ENCODE assay signal across 22 mouse cellular contexts in genomic region chr2:122779967-122780366, GRCm38 (mm10). TPM values are rescaled to one million over a fixed set of nuclear protein-coding genes. Genes with fewer than 3 reads are reported as not detected.
DNase-seq lines count a peak whose midpoint lies in the region; TF ChIP-seq lines count a peak whose summit lies in the region.
"Had no signal": no experiment of that assay in that cellular context is flagged by ENCODE, and none has a peak within 500 bp of the region (broad histone marks: within the 10 kb centered on the region; RNA-seq: fewer than 3 reads in every experiment).

No protein-coding gene starts in this region.

- 62% methylated on average over 5 of the region's 5 CpGs for WGBS in heart, adult 2 months
- WGBS in macrophage (ENCODE audit: missing documents): 78% methylated on average over 5 of the region's 5 CpGs

- peaks cover 3% of the 10 kb centered on the region for H3K79me2 ChIP-seq in heart, adult 2 months (replicated peaks; ENCODE audit: control insufficient read depth, insufficient read depth, low read length)
- peaks cover 36% of the 10 kb centered on the region; the same call in 1 of the 2 replicates for H3K79me2 ChIP-seq in macrophage (ENCODE audit: inconsistent target)

- no peak for TF ChIP-seq POLR2A in heart, adult 2 months (IDR thresholded peaks at IDR 0.05; ENCODE audit: insufficient read depth, low read depth, low read length)

- intact Hi-C loops in heart, adult 2 months (cut with DNase I): no loop called here
- intact Hi-C loops in heart, postnatal 25 days (cut with DNase I): no loop called here

- TF ChIP-seq EP300 in heart, adult 2 months (IDR thresholded peaks at IDR 0.05; ENCODE audit: insufficient read depth, low read depth, low read length): no peak

- no peak for DNase-seq in heart, adult 2 months
- no peak for DNase-seq in heart, postnatal 25 days (ENCODE audit: low spot score)
- peak; percentile 8 for DNase-seq in MN1 (ENCODE audit: low spot score)
- peak; percentile 52 for DNase-seq in embryo, embryonic 10.5 days (ENCODE audit: low spot score)
- no peak for DNase-seq in ovary, adult 18-20 months (ENCODE audit: low spot score)
- no peak for DNase-seq in layer of hippocampus, adult 18-20 months (ENCODE audit: low spot score in 2 of 2)
- no peak for DNase-seq in gastrocnemius, postnatal 10 days
- DNase-seq: adrenal gland, postnatal 14 days; cerebellum, adult 8-10 months; heart, postnatal 36 days; kidney, adult 18-20 months; kidney, postnatal 14 days; liver, embryonic 13.5 days; thymus, adult 2 months had no signal

- no peaks in the 10 kb centered on the region for H3K27me3 ChIP-seq in heart, adult 2 months (ENCODE audit: control insufficient read depth, insufficient read depth, low read length)
- H3K27me3 ChIP-seq: embryonic facial prominence, embryonic 13.5 days; heart, embryonic 13.5 days; liver, embryonic 13.5 days; lung, embryonic 15.5 days; stomach, embryonic 15.5 days had no signal

- TF ChIP-seq CTCF in heart, adult 2 months (IDR thresholded peaks at IDR 0.05): 0 out of 2 replicates have a peak, but pooled peaks have one; percentile 7

- no peak overlapping the region for H3K27ac ChIP-seq in heart, adult 2 months
- peak overlapping the region; percentile 57 for H3K27ac ChIP-seq in macrophage
- H3K27ac ChIP-seq: embryonic facial prominence, embryonic 13.5 days; heart, embryonic 13.5 days; limb, embryonic 10.5 days; liver, embryonic 13.5 days; lung, embryonic 15.5 days; midbrain, embryonic 10.5 days; stomach, embryonic 15.5 days had no signal

- H3K4me1 ChIP-seq in heart, adult 2 months (ENCODE audit: control insufficient read depth, insufficient read depth, low read length): peaks cover 12% of the 10 kb centered on the region
- H3K4me1 ChIP-seq: embryonic facial prominence, embryonic 13.5 days; heart, embryonic 13.5 days; limb, embryonic 10.5 days; liver, embryonic 13.5 days; midbrain, embryonic 10.5 days; stomach, embryonic 15.5 days had no signal

- H3K9ac ChIP-seq in heart, adult 2 months (ENCODE audit: low read depth, low read length): no peak overlapping the region
- H3K9ac ChIP-seq: embryonic facial prominence, embryonic 13.5 days; heart, embryonic 13.5 days; liver, embryonic 13.5 days; lung, embryonic 15.5 days; stomach, embryonic 15.5 days had no signal

- peaks cover 13% of the 10 kb centered on the region for H3K36me3 ChIP-seq in heart, adult 2 months (ENCODE audit: control insufficient read depth, insufficient read depth, low read length)
- H3K36me3 ChIP-seq in macrophage (ENCODE audit: inconsistent target): no peaks in the 10 kb centered on the region
- H3K36me3 ChIP-seq: embryonic facial prominence, embryonic 13.5 days; G1E; heart, embryonic 13.5 days; limb, embryonic 10.5 days; liver, embryonic 13.5 days; lung, embryonic 15.5 days; midbrain, embryonic 10.5 days; stomach, embryonic 15.5 days had no signal

- H3K4me3 ChIP-seq in heart, adult 2 months: no peak overlapping the region
- no peak overlapping the region for H3K4me3 ChIP-seq in macrophage (ENCODE audit: inconsistent target)
- H3K4me3 ChIP-seq: embryonic facial prominence, embryonic 13.5 days; heart, embryonic 13.5 days; limb, embryonic 10.5 days; liver, embryonic 13.5 days; lung, embryonic 15.5 days; midbrain, embryonic 10.5 days; stomach, embryonic 15.5 days had no signal

RNA-seq across cellular contexts. Expression of gene Sqor, which starts 14.9 kb away (rescaled TPM):
- total RNA-seq in heart, adult 2 months (2021): 10 to 100 TPM; 35.0 to 43.1 TPM
- polyA plus RNA-seq in heart, adult 2 months (2012; rRNA removed): 29.3 and 43.4 TPM in 2 replicates
- 10 to 100 TPM; 24.9 to 25.6 TPM for total RNA-seq in heart, postnatal 25 days (2021)
- total RNA-seq in macrophage (2018; cell fraction: chromatin; rRNA removed): 10 to 100 TPM; 11.2 to 45.9 (median 25.5) TPM
- 10 to 100 TPM; 32.7 to 48.8 (median 40.0) TPM for total RNA-seq in macrophage (2018; cell fraction: cytosol; rRNA removed)
- 10 to 100 TPM; 12.2 to 46.1 (median 26.5) TPM for total RNA-seq in macrophage (2018; cell fraction: nucleus; rRNA removed)
- 40.5 to 43.9 TPM (median 43.6 TPM) in 3 replicates for polyA plus RNA-seq in macrophage (2018)
- 1 to 10 TPM; 4.8 to 6.2 TPM for total RNA-seq in layer of hippocampus, adult 18-20 months (2021)
- total RNA-seq in gastrocnemius, postnatal 10 days (2021): 10 to 100 TPM; 10.4 to 11.2 TPM

RNA-seq across cellular contexts. Expression of gene Bloc1s6, which starts 41.7 kb away (rescaled TPM):
- 10 to 100 TPM; 26.7 to 29.9 TPM for total RNA-seq in heart, adult 2 months (2021)
- 26.0 and 44.2 TPM in 2 replicates for polyA plus RNA-seq in heart, adult 2 months (2012; rRNA removed)
- total RNA-seq in heart, postnatal 25 days (2021): 10 to 100 TPM; 20.6 to 23.0 TPM
- total RNA-seq in macrophage (2018; cell fraction: chromatin; rRNA removed): 10 to 100 TPM in 15 of 26 experiments, 1 to 10 TPM in 11; 2.2 to 22.3 (median 10.8) TPM
- total RNA-seq in macrophage (2018; cell fraction: cytosol; rRNA removed): 10 to 100 TPM; 31.1 to 97.3 (median 60.1) TPM
- 10 to 100 TPM in 22 of 26 experiments, 1 to 10 TPM in 4; 5.6 to 46.2 (median 25.0) TPM for total RNA-seq in macrophage (2018; cell fraction: nucleus; rRNA removed)
- polyA plus RNA-seq in macrophage (2018): 46.9 to 66.1 TPM (median 61.2 TPM) in 3 replicates
- total RNA-seq in layer of hippocampus, adult 18-20 months (2021): 10 to 100 TPM; 19.4 to 19.9 TPM
- total RNA-seq in gastrocnemius, postnatal 10 days (2021): 10 to 100 TPM; 19.0 to 20.9 TPM

Comparison
In these comparisons a context has a peak if more than half of its experiments do, and no peak if none do; other contexts are left out.
1. DNase-seq: peak in MN1 (single experiment) and embryo, embryonic 10.5 days (single experiment); none in heart, adult 2 months (0 of 2), heart, postnatal 25 days (single experiment), ovary, adult 18-20 months (single experiment), layer of hippocampus, adult 18-20 months (0 of 2) and gastrocnemius, postnatal 10 days (single experiment).